Mouse (Mus musculus): Measurements from ENCODE around the gene Hdac10.
A peak's percentile ranks its signal among the peaks of the same experiment; 100 is the strongest.

Gene Hdac10

GRCm38 (mm10) chr15:89075478-89076147 is 52.9 kb downstream of the Hdac10 start:
- DNase-seq (ENCODE audit: low spot score) = peak; percentile 78

- no peak for DNase-seq (ENCODE audit: low spot score)
Observed at GRCm38 (mm10) chr15:89074613-89075477, 53.7 kb downstream of the Hdac10 start, which contains the start of gene Trabd. Gene Trabd (plus strand): TSS chr15:89075124.

- no peak for DNase-seq (ENCODE audit: low spot score)
Observed at GRCm38 (mm10) chr15:89073993-89074603, 54.4 kb downstream of the Hdac10 start.

All from adipocyte (in vitro differentiated cells).